Mouse (Mus musculus): ENCODE measurements at regions not wholly inside any gene's neighbourhood (a gene's known extent, or its start where the extent isn't known, plus 50 kb on each side); places are given as distances from the start of the nearest gene placed in this dataset.

DNA sequence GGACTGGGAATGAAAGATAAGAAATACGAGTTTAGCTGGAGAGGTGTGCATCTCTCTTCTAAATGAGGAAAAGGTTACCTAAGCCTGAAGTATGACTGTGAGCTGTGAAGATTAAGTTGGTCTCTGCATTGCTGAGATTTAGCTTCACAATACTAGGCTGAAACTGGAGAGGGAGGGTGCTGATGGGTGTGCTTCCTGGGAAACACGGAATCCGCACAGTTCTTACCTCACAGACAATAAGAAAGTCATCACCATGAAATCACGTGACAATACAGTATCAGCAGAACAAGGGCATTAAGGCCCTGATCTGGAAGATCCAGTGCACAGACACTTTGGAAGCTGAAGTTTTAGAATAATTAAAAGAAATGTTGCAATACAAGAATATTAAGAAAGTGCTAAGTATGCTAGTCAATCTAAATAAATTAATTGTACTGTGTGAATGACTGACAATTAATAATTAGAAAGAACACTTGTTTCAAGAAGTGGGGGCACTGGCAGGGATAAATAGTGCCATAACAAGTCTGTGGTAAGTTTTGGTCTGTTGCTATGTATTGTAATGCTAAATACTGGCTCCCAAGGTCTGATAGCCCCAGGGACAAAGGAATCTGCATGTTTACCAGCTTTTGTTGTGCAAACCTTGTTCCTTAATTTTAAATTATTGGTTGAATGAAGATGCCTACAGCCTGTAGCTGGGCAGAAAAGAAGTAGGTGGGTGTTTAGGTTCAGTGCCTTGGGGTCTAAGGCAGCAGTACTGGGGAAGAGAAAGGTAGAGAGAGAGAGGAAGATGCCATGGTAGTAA lies 66.0 kb upstream of the Thsd7a start:
- TF ChIP-seq CTCF (IDR thresholded peaks at IDR 0.05; ENCODE audit: low read depth, low read length) (no peak), POLR2A (IDR thresholded peaks at IDR 0.05; ENCODE audit: extremely low read depth, insufficient read depth, low read length) (no peak)
